Mouse (Mus musculus) intestine, postnatal 0 days (tissue): Measurements from ENCODE around the gene Epha7. TPM values are rescaled to one million over a fixed set of nuclear protein-coding genes. Genes with fewer than 3 reads are reported as not detected.

ENCODE experiments used
- ATAC-seq: fragments of 200-750 bp; cut with Nextera tagmentation; 2 replicates; pipeline ENCODE4 v1.8.0; 2017; ENCODE audit warnings: mild to moderate bottlenecking, moderate TSS enrichment, moderate library complexity
- H3K27ac ChIP-seq: fragments of 300-500 bp; sonication (generic); 2 replicates; pipeline ENCODE4 v1.5.1; 2014; ENCODE audit warnings: mild to moderate bottlenecking, low read depth, low read length, moderate library complexity
- H3K27me3 ChIP-seq: fragments of 300-500 bp; sonication (generic); replicated peaks from 2 replicates; pipeline ENCODE4 v1.6.1; 2014; ENCODE audit warnings: low read length, mixed read lengths; ENCODE audit not compliant: control insufficient read depth, insufficient read depth
- H3K36me3 ChIP-seq: fragments of 300-500 bp; sonication (generic); 2 replicates; pipeline ENCODE4 v1.6.1; 2014; ENCODE audit warnings: mild to moderate bottlenecking, moderate library complexity; ENCODE audit not compliant: control insufficient read depth, insufficient read depth
- H3K4me1 ChIP-seq: fragments of 300-500 bp; sonication (generic); replicated peaks from 2 replicates; pipeline ENCODE4 v1.6.1; 2014; ENCODE audit warnings: antibody characterized with exemption, low read length, mixed read lengths; ENCODE audit not compliant: control insufficient read depth, insufficient read depth
- H3K4me2 ChIP-seq: fragments of 300-500 bp; sonication (generic); replicated peaks from 2 replicates; pipeline ENCODE4 v1.6.1; 2014; ENCODE audit warnings: low read depth, mild to moderate bottlenecking, moderate library complexity
- H3K4me3 ChIP-seq: fragments of 300-500 bp; sonication (generic); 2 replicates; pipeline ENCODE4 v1.5.1; 2014; ENCODE audit warnings: low read depth, low read length
- H3K9ac ChIP-seq: fragments of 300-500 bp; sonication (generic); 2 replicates; pipeline ENCODE4 v1.6.1; 2014; ENCODE audit warnings: mild to moderate bottlenecking, low read depth, low read length
- H3K9me3 ChIP-seq: fragments of 300-500 bp; sonication (generic); 2 replicates; pipeline ENCODE4 v1.6.1; 2016; ENCODE audit warnings: mixed run types; ENCODE audit not compliant: control insufficient read depth
- CTCF ChIP-seq: sonication (generic); IDR thresholded peaks from 2 replicates; pipeline ENCODE4 v1.5.1; 2016; ENCODE audit warnings: low read depth, mild to moderate bottlenecking, control low read depth, antibody characterized with exemption, moderate library complexity
- WGBS: fragments of 180-500 bp; shearing (Covaris S2); extraction: QIAGEN DNeasy Blood & Tissue Kit; methylation state at CpG from one replicate; pipeline ENCODE4 v1.1.7; 2014; 5-methylcytosine and 5-hydroxymethylcytosine counted together
- polyA plus RNA-seq: library from polyadenylated mRNA; unstranded; fragments of >200 nt; fragmentation: Nextera tagmentation; extraction: Ambion mirVana; gene quantifications from 2 replicates; pipeline ENCODE4 v1.2.1, GENCODE M21; 2015

Gene Epha7
- polyA plus RNA-seq, 1 experiment from 2014 or later = 2.8 TPM

- no peak for ATAC-seq
- no peak overlapping the region for H3K27ac ChIP-seq
- H3K4me3 ChIP-seq = no peak overlapping the region
- no peak overlapping the region for H3K9ac ChIP-seq
- H3K4me2 ChIP-seq = no peak overlapping the region
- H3K9me3 ChIP-seq = no peaks in the 10 kb centered on the region
- 96% methylated on average over 2 of the region's 2 CpGs for WGBS
- no peaks in the 10 kb centered on the region for H3K27me3 ChIP-seq
- H3K36me3 ChIP-seq = no peaks in the 10 kb centered on the region
- no peak for TF ChIP-seq CTCF
- no peaks in the 10 kb centered on the region for H3K4me1 ChIP-seq
Measured at GRCm38 (mm10) chr4:28940710-28941109, 127.8 kb downstream of the Epha7 start.

- Histone ChIP-seq H3K27me3 (no peaks in the 10 kb centered on the region), H3K27ac (no peak overlapping the region), H3K36me3 (no peaks in the 10 kb centered on the region), H3K9ac (no peak overlapping the region), H3K4me2 (no peak overlapping the region), H3K4me1 (no peaks in the 10 kb centered on the region), H3K4me3 (no peak overlapping the region), H3K9me3 (no peaks in the 10 kb centered on the region)
- TF ChIP-seq CTCF = no peak
- 84% methylated on average over 6 of the region's 6 CpGs for WGBS
- no peak for ATAC-seq
Measured at GRCm38 (mm10) chr4:28944237-28944636, 131.3 kb downstream of the Epha7 start.

DNA sequence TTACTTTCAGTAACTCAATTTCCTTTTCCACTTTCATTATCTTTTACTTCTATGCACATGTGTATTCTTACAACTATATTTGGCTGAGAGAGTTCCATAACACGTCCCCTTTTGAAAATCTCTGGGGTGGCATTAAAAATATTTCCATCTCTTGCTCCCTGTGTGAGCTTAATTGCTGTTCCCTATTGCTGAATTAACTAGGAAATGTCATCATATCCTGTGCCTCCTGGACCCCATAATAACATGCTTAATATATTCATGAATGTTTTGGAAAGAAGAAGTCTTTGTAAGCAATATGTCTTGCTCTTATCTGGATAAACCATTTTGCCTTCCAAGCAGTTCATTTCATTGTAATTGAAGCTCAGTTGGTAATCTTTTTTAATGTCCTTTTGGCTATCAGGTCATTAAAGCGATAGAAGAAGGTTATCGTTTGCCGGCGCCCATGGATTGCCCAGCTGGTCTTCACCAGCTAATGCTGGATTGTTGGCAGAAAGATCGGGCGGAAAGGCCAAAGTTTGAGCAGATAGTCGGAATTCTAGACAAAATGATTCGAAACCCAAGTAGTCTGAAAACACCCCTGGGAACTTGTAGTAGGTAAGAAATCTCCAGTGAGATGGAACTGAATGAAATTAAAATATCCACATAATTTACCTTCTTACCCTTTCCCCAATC, 148.1 kb downstream of the Epha7 start:
- no peak overlapping the region for H3K9ac ChIP-seq
- ATAC-seq = no peak
- no peak overlapping the region for H3K27ac ChIP-seq
- no peaks in the 10 kb centered on the region for H3K27me3 ChIP-seq
- TF ChIP-seq CTCF = no peak
- no peaks in the 10 kb centered on the region for H3K9me3 ChIP-seq
- no peak overlapping the region for H3K4me3 ChIP-seq
- 91% methylated on average over 9 of the region's 9 CpGs for WGBS
- no peak overlapping the region for H3K4me2 ChIP-seq
- H3K36me3 ChIP-seq = no peaks in the 10 kb centered on the region
- H3K4me1 ChIP-seq = no peaks in the 10 kb centered on the region

GRCm38 (mm10) chr4:28967584-28968315, 154.8 kb downstream of the Epha7 start:
- no peak overlapping the region for H3K27ac ChIP-seq
- no peak overlapping the region for H3K9ac ChIP-seq
- no peaks in the 10 kb centered on the region for H3K27me3 ChIP-seq
- H3K4me1 ChIP-seq = no peaks in the 10 kb centered on the region
- H3K4me3 ChIP-seq = no peak overlapping the region
- no peaks in the 10 kb centered on the region for H3K36me3 ChIP-seq
- no peak overlapping the region for H3K4me2 ChIP-seq
- no peaks in the 10 kb centered on the region for H3K9me3 ChIP-seq
- no peak for TF ChIP-seq CTCF
- ATAC-seq = no peak
- 58% methylated on average over 3 of the region's 3 CpGs for WGBS

DNA sequence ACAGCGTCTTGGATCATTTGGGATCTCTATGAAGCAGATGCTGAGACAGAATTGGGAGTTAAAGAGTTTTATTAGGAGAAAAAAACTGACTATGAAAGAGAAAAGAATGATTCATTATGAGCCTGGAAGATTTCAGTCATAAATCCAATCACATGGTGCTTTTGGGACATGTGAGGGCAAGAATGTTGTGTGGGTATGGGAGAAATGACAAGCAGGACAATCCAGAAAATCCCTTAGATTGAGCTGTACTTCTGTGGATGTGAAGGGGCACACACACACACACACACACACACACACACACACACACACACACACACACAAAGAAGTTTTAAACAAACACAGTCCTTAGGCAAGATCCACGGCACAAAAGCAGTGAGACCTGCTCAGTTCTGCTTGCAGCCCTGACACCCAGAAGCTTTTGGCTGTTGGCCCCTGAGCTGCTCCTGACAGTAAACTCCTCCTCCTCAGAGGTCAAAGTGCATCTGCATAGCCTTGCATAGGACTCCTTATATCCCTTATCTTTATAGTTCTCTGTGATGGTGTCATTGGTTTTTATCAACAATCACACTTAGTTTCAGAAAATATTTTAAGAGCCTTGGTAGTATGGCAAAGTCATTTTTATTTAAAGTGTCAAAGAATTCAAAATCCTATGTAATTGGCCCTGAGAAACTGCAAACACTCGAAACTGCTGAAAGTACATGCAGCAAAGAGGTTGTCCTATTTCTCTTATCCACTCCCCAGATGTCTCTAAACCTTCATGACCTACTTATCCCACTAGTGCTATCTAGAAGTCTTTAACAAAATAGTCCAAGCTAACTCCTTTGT, 185.7 kb downstream of the Epha7 start:
- peak; percentile 90 for ATAC-seq
- TF ChIP-seq CTCF = no peak
- WGBS = 41% methylated on average over 3 of the region's 3 CpGs
- Histone ChIP-seq H3K27ac (no peak overlapping the region), H3K4me1 (no peaks in the 10 kb centered on the region), H3K4me2 (peak overlapping the region; percentile 37; the same call in 1 of the 2 replicates), H3K27me3 (no peaks in the 10 kb centered on the region), H3K9me3 (no peaks in the 10 kb centered on the region), H3K36me3 (no peaks in the 10 kb centered on the region), H3K4me3 (no peak overlapping the region), H3K9ac (no peak overlapping the region)

DNA sequence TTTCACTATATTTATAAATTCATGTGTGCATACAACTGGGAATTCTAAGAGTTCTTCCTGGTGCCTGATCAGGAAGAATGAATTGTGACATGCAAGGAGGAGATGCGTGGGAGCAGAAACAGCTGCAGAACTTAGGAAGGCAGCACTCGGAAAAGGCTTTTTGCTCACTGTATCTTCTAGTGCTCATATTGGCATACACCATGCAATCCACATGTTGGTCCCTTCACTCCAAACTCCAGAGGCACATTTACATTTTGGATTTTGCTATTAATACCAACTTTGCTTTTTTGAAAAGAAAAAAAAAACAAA, 186.3 kb downstream of the Epha7 start:
- no peak for ATAC-seq
- Histone ChIP-seq H3K4me2 (no peak overlapping the region), H3K9ac (no peak overlapping the region), H3K4me1 (no peaks in the 10 kb centered on the region), H3K4me3 (no peak overlapping the region), H3K27ac (no peak overlapping the region), H3K36me3 (no peaks in the 10 kb centered on the region), H3K9me3 (no peaks in the 10 kb centered on the region), H3K27me3 (no peaks in the 10 kb centered on the region)
- no peak for TF ChIP-seq CTCF
- 57% methylated on average over 2 of the region's 2 CpGs for WGBS
